In genomic region chrX:7319089-7319721, GRCm38 (mm10) we compare ENCODE assay signal across 7 mouse cellular contexts. TPM values are rescaled to one million over a fixed set of nuclear protein-coding genes. Genes with fewer than 3 reads are reported as not detected.
DNase-seq lines count a peak whose midpoint lies in the region; ATAC-seq and TF ChIP-seq lines count a peak whose summit lies in the region.

Gene Clcn5, minus strand, starts transcription at chrX:7319358.

- peak; percentile 96 for DNase-seq in adrenal gland, adult 8-10 months
- peak; percentile 89 for DNase-seq in embryo, embryonic 9.5 days (ENCODE audit: extremely low spot score)
- DNase-seq in gonadal fat pad, adult 2 months (ENCODE audit: low read depth): no peak
- DNase-seq in left cerebral cortex, postnatal 4 days: peak; percentile 98

- no peaks in the 10 kb centered on the region for H3K27me3 ChIP-seq in intestine, postnatal 0 days (replicated peaks; ENCODE audit: control insufficient read depth, insufficient read depth, low read length)
- H3K27me3 ChIP-seq in midbrain, embryonic 12.5 days: no peaks in the 10 kb centered on the region
- no peaks in the 10 kb centered on the region for H3K27me3 ChIP-seq in small intestine, adult 2 months (ENCODE audit: control insufficient read depth, insufficient read depth, low read length)

- peak within 1 kb of the TSS; percentile 78 for H3K27ac ChIP-seq in intestine, postnatal 0 days (ENCODE audit: low read depth, low read length)
- H3K27ac ChIP-seq in midbrain, embryonic 12.5 days (replicated peaks): peak within 1 kb of the TSS; percentile 82
- H3K27ac ChIP-seq in small intestine, adult 2 months (ENCODE audit: insufficient read depth, low read depth, low read length): peak within 1 kb of the TSS; percentile 44; the same call in 1 of the 2 replicates

- peak within 1 kb of the TSS; percentile 62 for H3K4me3 ChIP-seq in intestine, postnatal 0 days (ENCODE audit: low read depth, low read length)
- peak within 1 kb of the TSS; percentile 57 for H3K4me3 ChIP-seq in midbrain, embryonic 12.5 days
- peak within 1 kb of the TSS; percentile 98 for H3K4me3 ChIP-seq in small intestine, adult 2 months (ENCODE audit: low read depth, low read length)

- H3K4me1 ChIP-seq in intestine, postnatal 0 days (replicated peaks; ENCODE audit: control insufficient read depth, insufficient read depth, low read length): no peaks in the 10 kb centered on the region
- 0 out of 2 replicates have a peak, but pooled peaks cover 2% of the 10 kb centered on the region for H3K4me1 ChIP-seq in midbrain, embryonic 12.5 days
- H3K4me1 ChIP-seq in small intestine, adult 2 months (ENCODE audit: control insufficient read depth, insufficient read depth, insufficient read length, low read length): no peaks in the 10 kb centered on the region

- peak; percentile 99 for ATAC-seq in intestine, postnatal 0 days
- ATAC-seq in midbrain, embryonic 12.5 days (ENCODE audit: low FRiP score, low read depth): peak; percentile 97

- H3K9me3 ChIP-seq in intestine, postnatal 0 days (ENCODE audit: control insufficient read depth): no peaks in the 10 kb centered on the region
- H3K9me3 ChIP-seq in midbrain, embryonic 12.5 days: no peaks in the 10 kb centered on the region

- TF ChIP-seq POLR2A in small intestine, adult 2 months (IDR thresholded peaks at IDR 0.05; ENCODE audit: low read depth, low read length): no peak

- H3K4me2 ChIP-seq in intestine, postnatal 0 days (replicated peaks; ENCODE audit: low read depth): peak within 1 kb of the TSS; percentile 65
- H3K4me2 ChIP-seq in midbrain, embryonic 12.5 days (replicated peaks): peak within 1 kb of the TSS; percentile 56

- 28% methylated on average over 43 of the region's 43 CpGs for WGBS in intestine, postnatal 0 days
- WGBS in midbrain, embryonic 12.5 days: 16% methylated on average over 43 of the region's 43 CpGs
- 14% methylated on average over 43 of the region's 43 CpGs for WGBS in small intestine, adult 2 months

- H3K9ac ChIP-seq in intestine, postnatal 0 days (ENCODE audit: low read depth, low read length): peak within 1 kb of the TSS; percentile 65
- H3K9ac ChIP-seq in midbrain, embryonic 12.5 days (replicated peaks): peak within 1 kb of the TSS; percentile 62

- intact Hi-C loops in left cerebral cortex, postnatal 4 days (cut with DNase I): loop anchor here (10.0 kb wide), 1 partner anchor 134 kb away; no protein-coding TSS in a partner anchor

- no peaks in the 10 kb centered on the region for H3K36me3 ChIP-seq in intestine, postnatal 0 days (ENCODE audit: control insufficient read depth, insufficient read depth)
- no peaks in the 10 kb centered on the region for H3K36me3 ChIP-seq in midbrain, embryonic 12.5 days
- H3K36me3 ChIP-seq in small intestine, adult 2 months (ENCODE audit: control insufficient read depth, insufficient read depth, low read length): no peaks in the 10 kb centered on the region

- no peak; the same call in 1 of the 2 replicates for TF ChIP-seq CTCF in intestine, postnatal 0 days (IDR thresholded peaks at IDR 0.05; ENCODE audit: low read depth)
- no peak for TF ChIP-seq CTCF in small intestine, adult 2 months (IDR thresholded peaks at IDR 0.05; ENCODE audit: extremely low read depth, insufficient read length, insufficient replicate concordance, low read depth, low read length)

RNA-seq across cellular contexts. Expression of gene Clcn5, which starts in this region (rescaled TPM):
- total RNA-seq in adrenal gland, adult 8-10 months (2022): 10 to 100 TPM; 34.3 to 36.6 (median 36.2) TPM
- polyA plus RNA-seq in gonadal fat pad, adult 2 months (2012; rRNA removed): 21.8 and 21.9 TPM in 2 replicates
- 23.2 and 28.5 TPM in 2 replicates for polyA plus RNA-seq in intestine, postnatal 0 days (2015; fragmentation: Nextera tagmentation; extraction: Ambion mirVana)
- total RNA-seq in left cerebral cortex, postnatal 4 days (2021): 10 to 100 TPM; 17.5 to 23.2 TPM
- 11.7 and 12.6 TPM in 2 replicates for polyA plus RNA-seq in midbrain, embryonic 12.5 days (2016; fragmentation: Nextera tagmentation; extraction: Ambion mirVana)
- polyA plus RNA-seq in small intestine, adult 2 months (2012; rRNA removed): 2.5 and 6.7 TPM in 2 replicates
